Mouse (Mus musculus): ENCODE data around the gene Alox12e. TPM values are rescaled to one million over a fixed set of nuclear protein-coding genes. Genes with fewer than 3 reads are reported as not detected.
"Not testable (repeated sequence)": the region's sequence is repeated elsewhere in the genome, so short reads cannot be mapped to it uniquely, and the experiment has no call there.

Gene Alox12e
- not detected in 2 replicates for total RNA-seq (2021)
- long read RNA-seq = 0 reads

DNA sequence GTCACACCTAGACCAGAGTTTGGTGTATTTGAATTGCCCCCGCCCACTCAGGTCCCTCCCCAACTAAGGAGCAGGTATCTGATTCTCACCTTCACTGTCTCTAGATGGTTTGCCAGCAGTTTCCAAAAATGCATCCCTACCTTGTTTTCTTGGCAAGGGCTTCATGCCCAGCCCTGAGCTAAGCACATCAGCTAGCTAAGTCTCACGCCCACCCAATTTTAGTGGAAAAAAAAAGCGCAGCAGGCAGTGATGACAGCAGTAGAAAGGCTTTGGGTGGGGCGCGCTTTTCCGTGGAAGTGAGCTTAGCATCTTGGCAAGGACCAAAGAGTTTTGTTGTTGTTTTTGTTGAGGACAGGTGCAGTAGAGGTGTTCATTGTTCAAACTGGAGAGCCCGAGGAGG is at the start of gene Alox12e:
Alox12e (minus strand) TSS at position 101 of the 400 bp plus-strand sequence.
- no peak for DNase-seq

- DNase-seq = not testable (repeated sequence)
Measured at GRCm38 (mm10) chr11:70368626-70369025, 46.2 kb upstream of the Alox12e start.

- not testable (repeated sequence) for DNase-seq
Measured at GRCm38 (mm10) chr11:70367701-70368100, 45.3 kb upstream of the Alox12e start.

DNA sequence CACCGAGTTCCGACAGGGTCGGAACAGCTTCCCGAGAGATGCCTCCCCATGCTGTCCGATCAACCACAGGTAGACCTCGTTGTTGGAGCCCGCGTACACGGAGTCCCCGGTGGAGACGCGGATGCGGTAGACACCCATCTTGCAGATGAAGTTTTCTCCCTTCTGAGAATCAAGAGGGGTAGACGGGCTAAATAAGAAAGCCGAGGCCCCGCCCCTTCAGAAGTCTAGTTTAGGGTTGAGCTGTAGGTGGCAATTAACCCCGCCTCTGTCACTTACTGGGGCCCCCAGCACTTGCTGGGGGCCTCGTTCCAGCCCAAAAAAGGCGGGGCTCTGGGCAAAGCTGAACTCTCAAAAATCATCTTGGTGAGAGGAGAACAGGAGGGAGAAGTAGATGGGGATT is 29.4 kb upstream of the Alox12e start, which contains the start of gene Alox15:
Alox15 (minus strand) TSS at position 164 of the 400 bp plus-strand sequence.
- DNase-seq = no peak

DNA sequence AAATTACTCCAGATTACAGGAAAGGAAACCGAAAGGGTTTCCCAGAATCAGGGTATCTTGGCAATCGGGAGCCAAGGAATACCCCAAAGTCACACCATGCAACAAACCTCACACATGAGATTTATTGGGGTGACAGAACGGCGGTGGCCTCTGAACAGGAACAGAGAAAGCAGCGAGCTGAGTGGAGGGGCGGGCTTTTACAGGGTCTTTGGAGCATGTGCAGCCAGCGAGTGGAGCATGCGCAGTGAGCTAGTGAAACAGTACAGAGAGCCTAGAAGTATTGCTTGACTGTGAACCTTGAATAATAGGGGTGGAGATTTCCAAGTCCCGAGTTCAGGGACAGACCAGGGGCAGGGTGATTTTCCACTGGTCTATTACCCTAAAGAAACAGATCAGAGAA is 26.2 kb upstream of the Alox12e start:
- DNase-seq = no peak

- DNase-seq = no peak
Measured at GRCm38 (mm10) chr11:70347861-70348260, 25.4 kb upstream of the Alox12e start.

GRCm38 (mm10) chr11:70345546-70345945 is 23.1 kb upstream of the Alox12e start:
- no peak for DNase-seq

DNA sequence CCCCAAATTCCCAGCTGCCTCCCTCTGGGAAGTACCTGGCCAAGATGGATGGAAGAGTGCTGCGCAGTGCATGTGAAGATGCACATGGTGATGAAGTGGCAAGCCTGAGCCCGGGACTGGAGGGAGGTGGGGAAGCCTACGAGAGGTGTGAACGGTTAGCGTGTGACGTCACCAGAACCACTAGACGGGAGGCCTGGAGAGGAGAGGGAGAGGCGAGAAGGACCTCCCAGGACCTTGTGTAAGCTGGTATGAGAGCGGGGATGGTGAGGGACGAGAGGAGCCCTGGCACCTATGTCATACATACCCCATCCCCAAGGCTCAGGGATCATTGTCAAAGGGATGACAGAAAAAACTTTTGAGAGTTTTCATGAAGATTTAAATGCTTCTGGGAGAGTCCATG is 22.6 kb upstream of the Alox12e start:
- DNase-seq = no peak

- no peak for DNase-seq
Measured at GRCm38 (mm10) chr11:70339481-70339880, 17.1 kb upstream of the Alox12e start.

DNA sequence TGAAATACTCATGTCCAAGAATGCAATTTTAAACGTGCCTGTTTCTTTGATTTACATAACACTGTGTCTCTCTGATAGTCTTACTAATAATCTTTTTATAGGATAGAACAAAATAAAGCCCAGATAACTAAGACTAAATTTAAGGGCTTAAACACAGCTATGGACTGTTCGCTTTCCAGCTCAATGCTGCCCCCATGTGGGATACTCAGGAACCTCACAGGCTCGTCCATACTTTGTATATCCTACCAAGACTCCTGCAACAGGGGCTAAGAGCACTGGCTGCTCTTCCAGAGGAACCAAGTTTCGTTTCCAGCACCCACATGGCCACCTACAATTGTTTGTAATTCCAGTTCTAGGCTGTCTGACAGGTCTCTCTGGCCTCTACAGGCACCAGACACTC is 12.0 kb upstream of the Alox12e start:
- peak; percentile 71 for DNase-seq

DNA sequence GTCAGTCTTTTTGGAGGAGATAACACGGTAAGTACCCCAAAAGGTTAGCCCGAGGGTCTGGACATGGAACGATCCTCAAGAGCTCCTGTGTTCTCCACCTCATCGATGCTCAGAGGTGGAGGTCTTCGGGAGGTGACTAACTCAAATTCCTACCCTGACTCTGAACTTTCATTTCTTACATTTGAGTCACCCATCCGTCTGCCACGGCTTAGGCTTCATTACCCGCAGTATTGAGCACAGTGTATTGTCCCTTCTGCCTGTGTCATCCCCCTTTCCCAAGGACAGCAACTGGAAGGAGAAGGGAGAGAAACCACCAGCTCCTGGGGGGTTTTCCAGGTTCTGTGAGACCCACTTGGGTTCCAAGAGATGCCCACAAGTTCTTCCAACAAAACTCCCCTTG is 2.3 kb upstream of the Alox12e start:
- DNase-seq = no peak

DNA sequence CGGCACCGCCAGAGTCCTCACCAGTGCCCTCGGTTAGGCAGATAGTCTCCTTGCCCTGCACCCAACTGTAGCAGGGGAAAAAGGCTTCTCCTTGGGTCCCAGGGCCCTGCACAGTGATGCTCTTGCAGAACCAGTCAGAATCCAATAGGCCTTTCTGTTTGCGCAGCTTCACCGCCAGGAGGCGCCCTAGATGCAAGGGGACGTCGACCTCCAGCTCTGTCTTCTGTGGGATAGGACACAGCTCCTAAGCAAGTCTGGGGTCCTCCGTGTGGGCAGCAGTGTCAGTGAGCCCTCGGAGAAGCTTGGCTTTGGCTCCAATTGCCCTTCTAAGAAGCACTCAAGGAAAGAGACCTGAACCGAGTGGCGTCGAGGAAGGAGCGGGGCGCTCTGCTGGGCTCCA is 764 bp downstream of the Alox12e start:
- DNase-seq = peak; percentile 70

DNA sequence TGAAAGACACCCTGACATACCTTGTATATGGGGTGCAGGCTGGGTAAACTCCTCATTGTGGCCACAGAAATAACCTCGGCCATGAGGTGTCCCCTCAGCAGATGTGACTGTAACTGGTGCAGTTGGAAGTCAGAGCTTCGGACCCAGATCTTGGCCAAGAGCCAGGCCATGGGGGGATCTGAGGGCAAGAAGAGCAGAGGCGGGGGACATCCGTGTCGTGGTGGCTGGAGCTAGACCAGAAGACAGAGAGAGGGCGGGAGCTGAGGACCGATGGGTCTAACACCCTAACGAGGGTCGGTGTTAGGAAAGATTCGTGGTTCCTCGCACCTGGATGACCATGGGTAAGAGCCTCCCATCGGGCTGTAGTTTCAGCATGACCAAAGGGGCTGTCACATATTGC is 2.8 kb downstream of the Alox12e start:
- DNase-seq = no peak

GRCm38 (mm10) chr11:70313833-70314232 is 8.6 kb downstream of the Alox12e start:
- peak; percentile 25 for DNase-seq

GRCm38 (mm10) chr11:70309341-70309740 is 13.1 kb downstream of the Alox12e start:
- peak; percentile 12 for DNase-seq

DNA sequence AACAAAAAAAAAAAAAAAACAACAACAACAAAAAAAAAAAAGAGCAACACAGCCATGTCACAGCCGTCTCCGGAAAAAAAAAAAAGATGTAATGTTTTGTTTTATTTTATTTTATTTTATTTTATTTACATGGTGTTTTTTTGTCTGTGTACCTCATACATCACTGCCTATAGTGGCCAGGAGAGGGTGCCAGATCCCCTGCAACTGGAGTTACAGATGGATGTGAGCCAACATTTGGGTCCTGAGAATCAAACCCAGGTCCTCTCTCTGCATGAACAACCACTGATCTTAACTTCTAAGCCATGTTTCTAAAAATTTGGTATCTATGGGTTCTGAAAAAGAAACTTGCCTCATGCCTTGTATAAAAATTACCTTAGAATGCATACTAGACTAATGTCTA is 14.1 kb downstream of the Alox12e start:
- no peak for DNase-seq

GRCm38 (mm10) chr11:70306159-70306558 is 16.3 kb downstream of the Alox12e start:
- DNase-seq = peak; percentile 35

DNA sequence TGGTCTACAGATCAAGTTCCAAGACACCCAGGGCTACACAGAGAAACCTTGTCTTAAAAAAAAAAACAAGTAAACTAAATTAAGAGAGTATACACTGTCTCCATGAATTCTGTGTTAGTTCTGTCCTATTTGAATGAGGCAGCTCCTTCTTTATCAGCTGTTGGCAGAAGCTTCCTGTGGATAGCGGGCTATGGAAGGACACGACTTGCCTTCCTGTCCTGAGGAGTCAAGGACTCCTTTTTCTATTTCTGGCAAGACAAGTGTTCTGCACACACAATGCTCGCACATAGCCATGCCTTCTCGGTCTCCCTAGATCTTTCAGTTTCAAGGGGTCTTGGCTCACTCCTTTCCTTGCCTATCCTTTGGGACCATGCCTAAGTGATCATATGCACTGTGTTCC is 20.1 kb downstream of the Alox12e start:
- DNase-seq = no peak

DNA sequence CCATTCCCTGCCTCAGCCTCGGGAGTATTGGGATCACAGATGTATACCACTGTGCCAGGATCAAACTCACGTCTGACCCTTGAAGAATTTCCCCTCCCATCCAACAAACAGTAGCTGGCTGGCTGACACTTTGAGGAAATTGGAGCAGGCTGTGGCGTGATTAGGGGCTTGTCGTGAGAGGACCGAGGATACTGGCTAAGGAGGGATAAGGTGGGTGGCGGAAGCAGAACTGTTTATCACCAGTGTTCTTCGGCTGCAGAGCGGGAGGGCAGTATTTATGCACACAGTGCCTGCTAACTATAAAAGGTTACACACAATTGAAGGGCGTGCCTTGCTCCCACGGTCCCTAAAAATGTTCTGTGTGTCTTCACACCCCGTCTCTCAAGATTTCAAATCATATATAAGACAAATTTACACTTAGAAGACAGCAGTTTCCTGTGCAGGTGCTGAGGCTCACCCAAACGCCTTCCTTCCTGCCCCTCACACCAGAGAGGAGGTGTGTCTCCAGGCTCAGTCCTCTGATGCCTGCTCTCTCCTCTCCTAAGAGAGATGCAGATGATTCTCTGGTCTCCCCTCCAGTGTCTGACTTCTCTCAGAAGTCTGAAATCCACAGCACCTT is 24.5 kb downstream of the Alox12e start:
- no peak for DNase-seq

- no peak for DNase-seq
Measured at GRCm38 (mm10) chr11:70297405-70297804, 25.0 kb downstream of the Alox12e start.

- DNase-seq = no peak
Measured at GRCm38 (mm10) chr11:70293881-70294280, 28.5 kb downstream of the Alox12e start.

DNA sequence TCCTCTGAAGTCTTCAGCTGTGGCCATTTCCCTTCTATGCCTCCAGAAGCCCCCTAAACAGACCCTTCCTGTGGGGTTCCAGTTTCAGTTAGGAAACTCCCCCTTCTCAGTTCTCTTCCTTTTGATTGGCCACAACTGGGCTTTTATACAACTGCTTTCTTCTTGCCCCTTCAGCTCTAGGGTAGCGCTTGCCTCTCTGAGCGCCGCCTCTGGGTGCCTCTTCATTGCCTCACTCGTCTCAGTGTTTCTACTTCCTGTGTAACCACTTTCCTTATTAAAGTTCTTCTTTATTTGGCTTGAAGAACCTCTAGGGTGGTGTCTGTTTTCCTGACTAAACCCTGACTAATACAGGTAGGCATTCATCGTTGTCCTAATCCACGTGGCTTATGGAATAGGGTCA is 31.2 kb downstream of the Alox12e start:
- DNase-seq = no peak

DNA sequence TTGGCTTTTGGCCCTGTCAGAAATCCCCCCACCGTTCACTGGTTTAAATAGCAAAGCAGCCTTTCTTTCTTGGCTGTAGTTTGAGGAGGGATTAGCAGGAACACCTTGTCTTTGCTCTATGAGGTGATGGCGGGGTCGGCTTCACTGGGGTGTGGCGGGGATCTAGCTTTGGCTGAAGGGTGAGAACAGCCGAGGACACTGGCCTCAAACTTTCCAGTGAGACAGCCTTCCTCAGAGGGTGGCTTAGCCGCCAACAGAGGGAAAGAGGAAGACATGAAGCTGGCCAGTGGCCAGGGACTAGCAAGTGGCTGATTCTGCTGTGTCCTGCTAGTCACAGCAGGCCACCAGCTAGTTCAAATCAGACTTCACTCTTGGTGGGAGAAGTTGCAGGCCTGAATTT is 33.2 kb downstream of the Alox12e start:
- peak; percentile 12 for DNase-seq

- no peak for DNase-seq
Measured at GRCm38 (mm10) chr11:70288102-70288501, 34.3 kb downstream of the Alox12e start.

DNA sequence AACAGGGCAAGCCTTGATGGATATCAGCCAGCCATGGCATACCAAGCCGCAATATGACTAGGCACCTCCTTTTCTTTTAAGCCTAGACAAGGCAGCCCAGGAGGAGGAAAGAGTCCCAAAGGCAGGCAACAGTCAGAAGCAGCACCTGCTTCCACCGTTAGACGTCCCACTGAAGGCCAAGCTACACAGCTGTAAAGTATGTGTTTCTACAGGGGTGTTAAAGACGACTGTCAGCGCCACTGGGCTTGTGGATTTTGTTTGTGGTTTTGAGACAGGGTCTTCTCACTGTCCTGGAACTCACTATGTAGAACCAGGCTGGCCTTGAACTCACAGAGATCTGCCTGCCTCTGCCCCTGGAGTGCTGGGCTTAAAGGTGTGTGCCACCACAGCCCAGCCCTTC is 36.7 kb downstream of the Alox12e start:
- DNase-seq = no peak
